Mouse (Mus musculus) liver, embryonic 11.5 days (tissue): ENCODE results near the gene Zfp354b. TPM values are rescaled to one million over a fixed set of nuclear protein-coding genes. Genes with fewer than 3 reads are reported as not detected.

Source experiments
- ATAC-seq: fragments of 200-750 bp; cut with Nextera tagmentation; replicated peaks from 2 replicates; pipeline ENCODE4 v1.8.0; 2017; ENCODE audit warnings: moderate number of reproducible peaks, mild to moderate bottlenecking, moderate TSS enrichment, moderate library complexity; ENCODE audit not compliant: low FRiP score
- DNase-seq: peaks from one replicate; pipeline ENCODE4 v3.0.0-alpha.2; 2017; ENCODE audit warnings: low spot score
- H3K27ac ChIP-seq: fragments of 300-500 bp; sonication (generic); 2 replicates; pipeline ENCODE4 v1.5.1; 2014; ENCODE audit warnings: mild to moderate bottlenecking, low read depth, low read length, control low read depth
- H3K27me3 ChIP-seq: fragments of 300-500 bp; sonication (generic); replicated peaks from 2 replicates; pipeline ENCODE4 v1.6.1; 2014; ENCODE audit warnings: low read length, mixed read lengths; ENCODE audit not compliant: control insufficient read depth, insufficient read depth
- H3K36me3 ChIP-seq: fragments of 300-500 bp; sonication (generic); 2 replicates; pipeline ENCODE4 v1.6.1; 2014; ENCODE audit warnings: mild to moderate bottlenecking, low read length, moderate library complexity, mixed read lengths; ENCODE audit not compliant: control insufficient read depth, insufficient read depth
- H3K4me1 ChIP-seq: fragments of 300-500 bp; sonication (generic); replicated peaks from 2 replicates; pipeline ENCODE4 v1.6.1; 2014; ENCODE audit warnings: low read length, mixed read lengths; ENCODE audit not compliant: control insufficient read depth, insufficient read depth
- H3K4me2 ChIP-seq: fragments of 300-500 bp; sonication (generic); 2 replicates; pipeline ENCODE4 v1.6.1; 2014; ENCODE audit warnings: mild to moderate bottlenecking, control low read depth, moderate library complexity
- H3K4me3 ChIP-seq: fragments of 300-500 bp; sonication (generic); 2 replicates; pipeline ENCODE4 v1.5.1; 2014; ENCODE audit warnings: low read depth, low read length, control low read depth
- H3K9ac ChIP-seq: fragments of 300-500 bp; sonication (generic); 2 replicates; pipeline ENCODE4 v1.6.1; 2014; ENCODE audit warnings: low read depth, low read length, control low read depth
- H3K9me3 ChIP-seq: fragments of 300-500 bp; sonication (generic); 2 replicates; pipeline ENCODE4 v1.6.1; 2016; ENCODE audit warnings: low read length, inconsistent platforms, mixed read lengths; ENCODE audit not compliant: control insufficient read depth
- WGBS: fragments of 180-500 bp; shearing (Covaris S2); extraction: QIAGEN DNeasy Blood & Tissue Kit; methylation state at CpG from one replicate; pipeline ENCODE4 v1.1.7; 2014; 5-methylcytosine and 5-hydroxymethylcytosine counted together
- polyA plus RNA-seq: library from polyadenylated mRNA; unstranded; fragments of >200 nt; fragmentation: Nextera tagmentation; extraction: Ambion mirVana; gene quantifications from 2 replicates; pipeline ENCODE4 v1.2.1, GENCODE M21; 2014

Gene Zfp354b
- polyA plus RNA-seq, 1 experiment from 2014 or later = 0.51 TPM

- Histone ChIP-seq H3K27ac (no peak overlapping the region), H3K4me3 (no peak overlapping the region), H3K36me3 (no peaks in the 10 kb centered on the region), H3K4me1 (no peaks in the 10 kb centered on the region), H3K4me2 (no peak overlapping the region), H3K27me3 (no peaks in the 10 kb centered on the region), H3K9ac (no peak overlapping the region), H3K9me3 (no peaks in the 10 kb centered on the region)
- DNase-seq = no peak
- 67% methylated on average over 8 of the region's 8 CpGs for WGBS
- ATAC-seq = no peak
These were observed 7.0 kb upstream of the Zfp354b start for GRCm38 (mm10) chr11:50938435-50938834.

DNA sequence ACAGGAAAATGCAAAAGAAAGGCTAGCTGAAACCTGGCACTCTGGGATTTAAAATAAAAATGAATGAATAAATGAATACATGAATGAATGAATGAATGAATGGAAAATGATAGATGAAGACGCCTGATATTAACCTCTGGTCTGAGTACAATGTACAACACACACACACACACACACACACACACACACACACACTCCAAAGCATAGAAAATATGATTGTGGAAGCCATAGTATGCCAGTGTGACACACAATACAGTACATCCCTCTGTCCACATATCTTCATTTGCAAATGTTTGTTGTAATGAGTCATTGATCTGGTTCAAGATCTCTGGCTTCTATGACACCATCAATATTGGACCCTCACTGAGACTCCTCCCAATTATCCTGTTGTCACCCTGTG lies 607 bp upstream of the Zfp354b start:
- Histone ChIP-seq H3K4me1 (peaks cover 6% of the 10 kb centered on the region; the same call in 1 of the 2 replicates), H3K4me3 (no peak overlapping the region), H3K9me3 (no peaks in the 10 kb centered on the region), H3K4me2 (peak overlapping the region; percentile 98), H3K36me3 (no peaks in the 10 kb centered on the region), H3K9ac (no peak overlapping the region), H3K27ac (no peak overlapping the region), H3K27me3 (peaks cover 8% of the 10 kb centered on the region)
- 61% methylated on average over 1 of the region's 1 CpGs for WGBS
- DNase-seq (no peak), ATAC-seq (peak; percentile 21; the same call in 1 of the 2 replicates)

DNA sequence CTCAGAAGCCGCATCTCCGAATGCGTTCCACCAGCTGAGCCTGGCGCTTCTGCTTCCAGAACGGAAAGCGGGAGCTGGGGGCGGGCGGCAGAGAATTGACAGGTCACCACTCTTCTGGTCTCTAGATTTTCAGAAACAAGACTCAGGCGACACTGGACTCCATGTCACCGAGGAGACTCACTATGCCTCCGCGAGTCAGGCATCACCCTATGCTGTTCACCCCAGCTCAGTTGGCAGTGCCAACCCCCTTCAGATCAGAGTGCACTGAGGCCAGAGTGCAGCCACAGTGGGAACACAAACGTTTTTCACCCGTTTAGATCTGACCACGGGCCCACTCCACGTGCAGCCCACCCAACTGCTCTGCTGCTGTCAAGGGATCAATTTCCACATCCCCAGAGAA lies 412 bp downstream of the Zfp354b start:
- peaks cover 8% of the 10 kb centered on the region for H3K27me3 ChIP-seq
- H3K9ac ChIP-seq = peak overlapping the region; percentile 64
- ATAC-seq (peak; percentile 61), DNase-seq (no peak)
- peaks cover 6% of the 10 kb centered on the region; the same call in 1 of the 2 replicates for H3K4me1 ChIP-seq
- H3K4me3 ChIP-seq = peak overlapping the region; percentile 70
- 1% methylated on average over 16 of the region's 16 CpGs for WGBS
- H3K9me3 ChIP-seq = no peaks in the 10 kb centered on the region
- H3K36me3 ChIP-seq = no peaks in the 10 kb centered on the region
- H3K4me2 ChIP-seq = peak overlapping the region; percentile 98
- H3K27ac ChIP-seq = no peak overlapping the region

GRCm38 (mm10) chr11:50930469-50931014 lies 891 bp downstream of the Zfp354b start:
- Histone ChIP-seq H3K4me3 (peak overlapping the region; percentile 70), H3K36me3 (no peaks in the 10 kb centered on the region), H3K27ac (no peak overlapping the region), H3K9me3 (no peaks in the 10 kb centered on the region), H3K4me1 (peaks cover 6% of the 10 kb centered on the region; the same call in 1 of the 2 replicates), H3K27me3 (peaks cover 8% of the 10 kb centered on the region), H3K9ac (peak overlapping the region; percentile 64; the same call in 1 of the 2 replicates), H3K4me2 (peak overlapping the region; percentile 98)
- ATAC-seq = peak; percentile 42; the same call in 1 of the 2 replicates
- peak; percentile 48 for DNase-seq
- 18% methylated on average over 14 of the region's 14 CpGs for WGBS

DNA sequence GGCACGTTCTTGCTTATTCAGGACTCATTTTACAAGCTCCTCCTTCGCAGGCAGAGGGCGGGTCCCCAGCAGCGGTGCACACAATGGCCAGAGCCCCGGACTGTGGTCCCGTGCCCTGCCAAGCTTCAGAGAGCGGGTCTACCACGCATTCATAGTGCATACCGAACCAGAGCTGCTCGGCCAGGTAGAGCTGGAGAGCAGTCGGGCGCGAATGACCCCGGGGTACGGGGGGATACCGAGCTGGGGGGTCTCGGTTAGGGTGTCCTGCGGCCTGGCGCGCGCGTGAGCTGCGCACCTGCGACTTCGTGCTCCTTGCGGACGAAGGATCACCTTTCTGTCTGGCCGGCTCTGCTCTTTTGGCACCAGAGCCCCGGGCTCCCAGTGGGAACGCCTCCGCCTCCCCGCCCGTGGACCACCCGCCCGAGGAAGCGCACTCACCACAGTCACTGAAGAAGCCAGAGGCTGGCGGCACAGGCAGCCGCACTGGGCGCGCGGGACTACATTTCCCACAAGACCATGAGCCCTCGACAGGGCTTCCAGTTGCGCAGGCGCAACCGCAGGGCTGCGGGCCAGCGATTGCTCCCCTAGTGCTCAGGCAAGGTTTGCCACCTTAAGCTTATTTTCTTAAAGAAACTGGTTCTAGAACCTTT lies 15.6 kb downstream of the Zfp354b start, which contains the start of gene Zfp2:
Gene Zfp2 (minus strand): TSS at position 495 of the 650 bp plus-strand sequence.
- ATAC-seq (peak; percentile 96), DNase-seq (peak; percentile 88)
- peaks cover 10% of the 10 kb centered on the region for H3K36me3 ChIP-seq
- H3K4me2 ChIP-seq = peak within 1 kb of the TSS; percentile 63
- WGBS = under 1% methylated on average over 47 of the region's 47 CpGs
- H3K9me3 ChIP-seq = no peaks in the 10 kb centered on the region
- H3K4me3 ChIP-seq = peak within 1 kb of the TSS; percentile 83
- 0 out of 2 replicates have a peak within 1 kb of the TSS, but pooled peaks have one; percentile 19 for H3K27ac ChIP-seq
- H3K9ac ChIP-seq = peak within 1 kb of the TSS; percentile 83
- no peaks in the 10 kb centered on the region for H3K4me1 ChIP-seq
- H3K27me3 ChIP-seq = no peaks in the 10 kb centered on the region

- DNase-seq (no peak), ATAC-seq (no peak)
- Histone ChIP-seq H3K9me3 (no peaks in the 10 kb centered on the region), H3K4me2 (no peak overlapping the region), H3K27ac (no peak overlapping the region), H3K27me3 (no peaks in the 10 kb centered on the region), H3K4me3 (no peak overlapping the region), H3K36me3 (peaks cover 19% of the 10 kb centered on the region), H3K9ac (no peak overlapping the region), H3K4me1 (no peaks in the 10 kb centered on the region)
- WGBS = 94% methylated on average over 3 of the region's 3 CpGs
These were observed 17.0 kb downstream of the Zfp354b start for GRCm38 (mm10) chr11:50914461-50914860.

DNA sequence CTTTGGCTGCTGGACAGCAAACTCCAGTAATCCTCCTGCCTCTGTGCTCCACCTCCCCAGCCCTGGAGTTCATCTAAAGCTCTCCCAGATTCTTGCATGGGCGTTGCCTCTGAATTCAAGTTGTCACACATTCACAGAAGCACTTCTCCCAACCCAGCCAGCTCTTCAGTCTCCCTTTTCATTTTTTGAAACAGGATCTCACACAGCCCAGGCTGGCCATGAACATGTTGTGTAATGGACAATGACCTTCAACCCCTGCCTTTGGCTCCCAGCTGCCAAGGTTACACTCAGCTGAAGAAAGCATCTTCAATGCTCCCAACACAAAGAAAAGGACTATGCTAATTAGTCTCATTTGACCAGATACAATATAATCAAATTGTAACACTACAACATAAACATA lies 18.1 kb downstream of the Zfp354b start:
- H3K9me3 ChIP-seq = no peaks in the 10 kb centered on the region
- H3K27me3 ChIP-seq = no peaks in the 10 kb centered on the region
- no peaks in the 10 kb centered on the region for H3K4me1 ChIP-seq
- DNase-seq (no peak), ATAC-seq (no peak)
- WGBS = 68% methylated on average over 1 of the region's 1 CpGs
- H3K9ac ChIP-seq = no peak overlapping the region
- no peak overlapping the region for H3K4me2 ChIP-seq
- peaks cover 26% of the 10 kb centered on the region for H3K36me3 ChIP-seq
- H3K27ac ChIP-seq = no peak overlapping the region
- no peak overlapping the region for H3K4me3 ChIP-seq

GRCm38 (mm10) chr11:50908136-50908535 lies 23.3 kb downstream of the Zfp354b start:
- H3K36me3 ChIP-seq = peaks cover 62% of the 10 kb centered on the region

GRCm38 (mm10) chr11:50897359-50897758 lies 34.1 kb downstream of the Zfp354b start:
- 66% methylated on average over 1 of the region's 1 CpGs for WGBS
- no peak overlapping the region for H3K27ac ChIP-seq

More at GRCm38 (mm10) chr11:50908136-50908535, 23.3 kb downstream of the Zfp354b start:
- 90% methylated on average over 5 of the region's 5 CpGs for WGBS
- no peaks in the 10 kb centered on the region for H3K27me3 ChIP-seq
- H3K4me1 ChIP-seq = no peaks in the 10 kb centered on the region
- H3K4me2 ChIP-seq = no peak overlapping the region
- no peak overlapping the region for H3K4me3 ChIP-seq
- no peak overlapping the region for H3K9ac ChIP-seq
- no peak overlapping the region for H3K27ac ChIP-seq
- H3K9me3 ChIP-seq = peaks cover 13% of the 10 kb centered on the region; the same call in 1 of the 2 replicates
- ATAC-seq = no peak
- DNase-seq = no peak

More at GRCm38 (mm10) chr11:50897359-50897758, 34.1 kb downstream of the Zfp354b start:
- peaks cover 29% of the 10 kb centered on the region for H3K36me3 ChIP-seq
- no peak overlapping the region for H3K4me3 ChIP-seq
- DNase-seq (no peak), ATAC-seq (no peak)
- no peaks in the 10 kb centered on the region for H3K27me3 ChIP-seq
- H3K4me1 ChIP-seq = no peaks in the 10 kb centered on the region
- H3K9me3 ChIP-seq = peaks cover 35% of the 10 kb centered on the region
- H3K9ac ChIP-seq = no peak overlapping the region
- H3K4me2 ChIP-seq = no peak overlapping the region
